Mouse (Mus musculus) hindbrain, postnatal 0 days (tissue): ENCODE measurements at regions not wholly inside any gene's neighbourhood (a gene's known extent, or its start where the extent isn't known, plus 50 kb on each side); places are given as distances from the start of the nearest gene placed in this dataset.

Source experiments
- ATAC-seq: fragments of 200-750 bp; cut with Nextera tagmentation; 2 replicates; pipeline ENCODE4 v1.8.0; 2017; ENCODE audit warnings: mild to moderate bottlenecking, moderate TSS enrichment, moderate library complexity
- DNase-seq: peaks from one replicate; pipeline ENCODE4 v3.0.0-alpha.2; 2015; ENCODE audit warnings: low spot score
- H3K27ac ChIP-seq: fragments of 300-500 bp; sonication (generic); 2 replicates; pipeline ENCODE4 v1.5.1; 2014; ENCODE audit warnings: mild to moderate bottlenecking
- H3K27me3 ChIP-seq: fragments of 300-500 bp; sonication (generic); 2 replicates; pipeline ENCODE4 v1.6.1; 2014; ENCODE audit warnings: low read length, mixed read lengths; ENCODE audit not compliant: insufficient read depth
- H3K36me3 ChIP-seq: fragments of 300-500 bp; sonication (generic); 2 replicates; pipeline ENCODE4 v1.6.1; 2014; ENCODE audit warnings: low read length, mixed read lengths; ENCODE audit not compliant: insufficient read depth
- H3K4me1 ChIP-seq: fragments of 300-500 bp; sonication (generic); 2 replicates; pipeline ENCODE4 v1.6.1; 2014; ENCODE audit warnings: antibody characterized with exemption, low read length, mixed read lengths; ENCODE audit not compliant: insufficient read depth
- H3K4me2 ChIP-seq: fragments of 300-500 bp; sonication (generic); 2 replicates; pipeline ENCODE4 v1.6.1; 2014; ENCODE audit warnings: low read depth, mild to moderate bottlenecking, low read length, moderate library complexity, mixed read lengths
- H3K4me3 ChIP-seq: fragments of 300-500 bp; sonication (generic); 2 replicates; pipeline ENCODE4 v1.5.1; 2014; ENCODE audit warnings: low read length
- H3K9ac ChIP-seq: fragments of 300-500 bp; sonication (generic); replicated peaks from 2 replicates; pipeline ENCODE4 v1.6.1; 2014; ENCODE audit warnings: mild to moderate bottlenecking, low read length, moderate library complexity, mixed read lengths
- H3K9me3 ChIP-seq: fragments of 300-500 bp; sonication (generic); 2 replicates; pipeline ENCODE4 v1.6.1; 2016; ENCODE audit warnings: low read length, mixed read lengths
- CTCF ChIP-seq: IDR thresholded peaks from 2 replicates; pipeline ENCODE4 v1.5.1; 2016; ENCODE audit warnings: antibody characterized with exemption, control low read depth, low read depth
- WGBS: fragments of 180-500 bp; shearing (Covaris S2); extraction: QIAGEN DNeasy Blood & Tissue Kit; methylation state at CpG from one replicate; pipeline ENCODE4 v1.1.7; 2014; 5-methylcytosine and 5-hydroxymethylcytosine counted together

DNA sequence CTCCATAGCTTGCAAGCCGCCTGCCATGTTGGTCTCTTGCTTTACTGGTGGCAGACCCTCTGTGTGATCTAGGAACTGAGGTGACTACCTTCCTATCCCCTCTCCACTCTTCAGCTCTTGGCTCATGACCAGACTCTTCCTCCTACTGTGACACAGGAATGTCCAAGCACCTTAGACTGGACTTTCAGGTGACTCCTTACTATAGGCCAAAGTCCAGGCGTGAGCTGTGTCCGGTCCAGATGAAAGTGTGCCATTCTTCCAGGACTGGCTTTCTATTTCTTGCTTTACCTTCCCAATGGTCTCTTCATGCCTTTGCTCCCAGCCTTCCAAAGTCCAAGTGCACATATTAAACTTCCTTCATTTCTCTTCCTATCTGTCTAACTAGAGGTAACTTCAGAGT is 156.3 kb upstream of the Lpp start:
- Histone ChIP-seq H3K9me3 (no peaks in the 10 kb centered on the region), H3K4me3 (no peak overlapping the region), H3K4me1 (no peaks in the 10 kb centered on the region), H3K9ac (no peak overlapping the region), H3K4me2 (no peak overlapping the region), H3K27me3 (no peaks in the 10 kb centered on the region), H3K27ac (no peak overlapping the region), H3K36me3 (no peaks in the 10 kb centered on the region)
- 99% methylated on average over 3 of the region's 3 CpGs for WGBS
- no peak for DNase-seq
- ATAC-seq: no peak
- no peak for TF ChIP-seq CTCF

DNA sequence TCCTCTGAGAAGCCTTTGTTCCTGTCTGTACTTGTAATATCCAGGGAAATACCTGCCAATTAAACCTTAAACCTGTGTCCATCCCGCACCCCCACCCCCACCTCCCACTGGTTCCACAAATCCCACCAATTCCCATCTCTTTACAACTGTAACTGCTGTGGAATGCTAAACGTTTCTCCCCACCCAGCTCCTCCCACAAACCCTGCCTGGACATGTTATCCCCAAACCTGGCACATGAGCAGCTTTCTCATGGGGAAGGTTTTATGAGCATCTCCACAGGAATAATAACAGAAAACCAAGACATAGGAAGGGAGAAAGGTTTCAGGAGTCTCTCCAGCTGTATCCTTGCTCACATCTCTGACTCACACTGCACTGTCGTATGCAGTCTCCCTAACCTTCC is 156.8 kb upstream of the Lpp start:
- Histone ChIP-seq H3K36me3 (no peaks in the 10 kb centered on the region), H3K27ac (no peak overlapping the region), H3K9me3 (no peaks in the 10 kb centered on the region), H3K4me2 (no peak overlapping the region), H3K27me3 (no peaks in the 10 kb centered on the region), H3K4me3 (no peak overlapping the region), H3K4me1 (no peaks in the 10 kb centered on the region), H3K9ac (no peak overlapping the region)
- DNase-seq (no peak), ATAC-seq (no peak)
- no peak for TF ChIP-seq CTCF
- 79% methylated on average over 3 of the region's 3 CpGs for WGBS

DNA sequence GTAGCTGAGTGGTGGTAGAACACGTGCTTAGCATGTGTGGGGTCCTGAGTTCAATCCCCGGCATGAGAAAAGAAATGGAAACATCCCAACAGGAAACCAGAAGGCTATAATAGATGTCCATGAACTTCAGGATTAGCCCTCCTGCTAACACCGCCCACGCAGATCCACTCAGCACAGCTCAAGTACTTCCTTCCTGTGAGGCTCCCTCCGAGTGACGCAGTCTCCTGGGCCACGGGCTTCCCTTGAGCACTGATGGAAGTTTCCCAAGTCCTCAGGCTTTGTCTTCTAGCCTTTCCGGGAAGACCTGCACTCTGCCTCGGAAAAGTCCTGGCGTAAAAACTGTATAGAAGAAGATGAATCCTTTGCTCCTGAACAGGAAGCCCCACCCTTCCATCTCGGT is 158.5 kb upstream of the Lpp start:
- no peak for TF ChIP-seq CTCF
- WGBS: 83% methylated on average over 11 of the region's 11 CpGs
- Histone ChIP-seq H3K27ac (no peak overlapping the region), H3K4me1 (no peaks in the 10 kb centered on the region), H3K4me3 (no peak overlapping the region), H3K9me3 (no peaks in the 10 kb centered on the region), H3K27me3 (no peaks in the 10 kb centered on the region), H3K9ac (no peak overlapping the region), H3K4me2 (no peak overlapping the region), H3K36me3 (no peaks in the 10 kb centered on the region)
- no peak for DNase-seq
- no peak for ATAC-seq

DNA sequence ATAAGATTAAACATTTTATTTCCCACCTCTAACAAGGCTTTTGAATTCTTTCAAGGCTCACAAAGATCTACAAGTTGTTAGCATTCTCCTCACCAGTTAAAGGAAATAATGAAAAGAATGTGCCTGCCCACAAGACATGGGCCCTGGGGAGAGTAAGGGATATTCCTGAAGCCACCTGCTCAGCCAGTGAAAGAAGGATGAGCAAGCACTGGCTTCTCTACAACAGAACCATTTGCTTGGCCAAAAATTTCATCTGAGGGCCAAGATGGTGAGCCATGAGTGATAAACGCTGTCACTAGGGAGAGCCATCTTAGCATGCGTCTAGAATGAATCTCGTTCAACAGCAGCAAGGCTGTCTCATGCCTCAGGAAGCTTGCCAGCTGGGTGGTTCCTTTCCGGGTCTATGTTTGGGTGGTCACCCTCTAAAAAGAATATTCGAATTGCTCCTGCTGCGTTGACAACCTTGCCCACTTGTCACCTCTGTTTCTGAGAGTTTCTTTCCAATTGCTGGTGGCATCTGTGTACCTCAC is 161.2 kb upstream of the Lpp start:
- ATAC-seq: no peak
- no peak overlapping the region for H3K27ac ChIP-seq
- no peak overlapping the region for H3K4me2 ChIP-seq
- H3K27me3 ChIP-seq: no peaks in the 10 kb centered on the region
- H3K4me3 ChIP-seq: no peak overlapping the region
- H3K9me3 ChIP-seq: no peaks in the 10 kb centered on the region
- DNase-seq: peak; percentile 37
- WGBS: 71% methylated on average over 6 of the region's 6 CpGs
- H3K9ac ChIP-seq: no peak overlapping the region
- TF ChIP-seq CTCF: no peak
- no peaks in the 10 kb centered on the region for H3K4me1 ChIP-seq
- H3K36me3 ChIP-seq: no peaks in the 10 kb centered on the region

DNA sequence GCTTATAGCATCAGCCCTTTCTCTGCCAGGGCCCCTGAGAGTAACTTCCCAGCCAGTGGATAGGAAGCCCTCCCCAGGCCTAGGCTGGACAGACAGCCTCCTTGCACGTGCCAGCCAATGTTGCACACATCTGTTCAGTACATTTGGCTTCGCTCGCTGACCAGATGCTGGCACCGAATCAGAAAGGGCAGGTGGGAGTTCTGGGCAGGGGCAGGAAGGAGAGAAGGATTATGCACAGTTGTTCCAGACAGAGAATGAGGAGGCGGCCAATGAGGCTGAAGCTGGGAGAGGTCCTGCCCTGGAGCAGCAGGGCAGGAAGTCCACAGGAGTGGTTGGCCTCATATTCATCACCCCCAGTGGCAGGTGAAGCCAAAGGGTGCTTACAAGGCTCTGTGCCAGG is 161.8 kb upstream of the Lpp start:
- Histone ChIP-seq H3K4me2 (no peak overlapping the region), H3K9me3 (no peaks in the 10 kb centered on the region), H3K27me3 (no peaks in the 10 kb centered on the region), H3K9ac (no peak overlapping the region), H3K27ac (no peak overlapping the region), H3K4me3 (no peak overlapping the region), H3K36me3 (no peaks in the 10 kb centered on the region), H3K4me1 (no peaks in the 10 kb centered on the region)
- 39% methylated on average over 5 of the region's 5 CpGs for WGBS
- DNase-seq: peak; percentile 57
- ATAC-seq: peak; percentile 78
- TF ChIP-seq CTCF: no peak

DNA sequence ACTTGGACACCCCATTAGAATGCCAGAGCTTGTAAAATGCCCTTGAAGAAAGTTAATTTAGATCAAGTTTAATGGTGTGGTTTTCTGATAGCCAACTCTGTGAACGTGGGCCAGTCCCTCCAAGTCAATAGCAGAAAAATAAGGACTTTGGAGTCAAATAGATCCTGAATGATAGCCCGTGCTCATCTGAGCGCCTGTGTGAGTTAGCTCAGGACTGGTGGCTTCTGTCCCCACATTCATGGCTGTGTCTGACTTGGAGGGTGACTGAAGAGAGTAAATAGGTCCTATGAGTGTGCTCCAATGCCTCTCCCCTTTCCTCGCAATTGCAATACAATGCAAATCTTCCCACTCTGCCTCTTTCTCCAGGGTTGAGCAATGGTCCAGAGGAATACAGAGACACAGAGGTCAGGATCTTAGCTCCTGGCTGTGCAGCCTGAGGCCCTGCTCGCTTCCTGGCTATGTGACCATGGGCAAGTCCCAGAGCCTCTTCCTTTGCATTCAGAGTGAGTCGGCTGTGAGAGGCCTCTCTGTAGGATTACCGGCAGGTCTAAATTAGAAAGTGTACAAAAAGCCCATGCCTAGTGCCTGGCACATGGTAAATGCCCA is 164.2 kb upstream of the Lpp start:
- TF ChIP-seq CTCF: no peak
- H3K36me3 ChIP-seq: no peaks in the 10 kb centered on the region
- H3K9me3 ChIP-seq: no peaks in the 10 kb centered on the region
- no peak overlapping the region for H3K4me3 ChIP-seq
- ATAC-seq (no peak), DNase-seq (no peak)
- H3K9ac ChIP-seq: no peak overlapping the region
- no peak overlapping the region for H3K27ac ChIP-seq
- H3K27me3 ChIP-seq: no peaks in the 10 kb centered on the region
- WGBS: 77% methylated on average over 7 of the region's 7 CpGs
- no peak overlapping the region for H3K4me2 ChIP-seq
- no peaks in the 10 kb centered on the region for H3K4me1 ChIP-seq

DNA sequence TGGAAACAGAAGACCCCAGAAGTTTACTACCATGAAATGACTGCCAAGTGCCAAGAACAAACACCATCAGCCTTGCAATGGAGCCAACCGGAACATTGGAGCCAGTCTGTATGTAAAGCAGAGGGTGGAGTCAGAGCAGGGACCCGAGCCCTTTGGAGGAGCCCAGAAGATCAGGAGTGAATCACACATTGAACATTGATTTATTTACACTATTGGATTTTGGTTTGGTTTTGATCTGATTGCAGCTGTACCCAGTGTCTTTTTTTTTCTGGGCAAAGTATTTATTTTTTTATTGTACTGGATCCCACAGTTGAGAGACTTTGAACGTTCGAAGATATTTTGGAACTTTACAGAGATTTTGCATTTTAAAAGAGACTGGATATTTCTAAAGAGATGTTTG is 167.4 kb upstream of the Lpp start:
- DNase-seq: no peak
- no peak for ATAC-seq
- H3K9ac ChIP-seq: no peak overlapping the region
- H3K4me1 ChIP-seq: no peaks in the 10 kb centered on the region
- no peak overlapping the region for H3K4me3 ChIP-seq
- H3K4me2 ChIP-seq: no peak overlapping the region
- H3K9me3 ChIP-seq: no peaks in the 10 kb centered on the region
- H3K36me3 ChIP-seq: no peaks in the 10 kb centered on the region
- H3K27ac ChIP-seq: no peak overlapping the region
- no peaks in the 10 kb centered on the region for H3K27me3 ChIP-seq
- 77% methylated on average over 4 of the region's 4 CpGs for WGBS
- no peak for TF ChIP-seq CTCF
